Mouse (Mus musculus) bone marrow macrophage, adult 2 months (primary cell): ENCODE results near the gene Fer1l5.

Experiments
- CTCF ChIP-seq: IDR thresholded peaks from 2 replicates; pipeline ENCODE4 v1.5.1; 2012; ENCODE audit warnings: low read depth, mild to moderate bottlenecking, low read length, moderate library complexity
- POLR2A ChIP-seq: IDR thresholded peaks from 2 replicates; pipeline ENCODE4 v1.6.1; 2012; ENCODE audit warnings: mild to moderate bottlenecking, low read depth, low read length, borderline replicate concordance

- TF ChIP-seq POLR2A: no peak
- TF ChIP-seq CTCF: no peak
Observed at GRCm38 (mm10) chr1:36432999-36433398, 60.9 kb downstream of the Fer1l5 start.
